Mouse (Mus musculus) liver, embryonic 14.5 days (tissue): ENCODE results near the gene Fam228b. TPM values are rescaled to one million over a fixed set of nuclear protein-coding genes. Genes with fewer than 3 reads are reported as not detected.
A peak's percentile ranks its signal among the peaks of the same experiment; 100 is the strongest.
"Not testable (repeated sequence)": the region's sequence is repeated elsewhere in the genome, so short reads cannot be mapped to it uniquely, and the experiment has no call there.

Experiments
- ATAC-seq: fragments of 200-750 bp; cut with Nextera tagmentation; 2 replicates; pipeline ENCODE4 v1.8.0; 2017; ENCODE audit warnings: moderate number of reproducible peaks, mild to moderate bottlenecking, moderate library complexity; ENCODE audit not compliant: insufficient read depth
- DNase-seq, 3 experiments: peaks; one replicate each; pipeline ENCODE4 v3.0.0-alpha.2; 2012 to 2013; ENCODE audit warnings: low read depth in 3 of 3, low spot score in 3 of 3
- H3K27ac ChIP-seq: fragments of 300-500 bp; sonication (generic); 2 replicates; pipeline ENCODE4 v1.5.1; 2014; ENCODE audit warnings: moderate library complexity, mild to moderate bottlenecking, control low read depth, inconsistent platforms
- H3K27me3 ChIP-seq: fragments of 300-500 bp; sonication (generic); 2 replicates; pipeline ENCODE4 v1.6.1; 2014; ENCODE audit warnings: mild to moderate bottlenecking, low read length, moderate library complexity; ENCODE audit not compliant: control insufficient read depth, insufficient read depth
- H3K36me3 ChIP-seq: fragments of 300-500 bp; sonication (generic); replicated peaks from 2 replicates; pipeline ENCODE4 v1.6.1; 2014; ENCODE audit warnings: low read depth; ENCODE audit not compliant: control insufficient read depth, insufficient read depth
- H3K4me1 ChIP-seq, 2 experiments: fragments of 200-500 bp in 1 of 2; fragments of 300-500 bp in 1 of 2; sonication (generic) in 1 of 2; replicated peaks; 2 replicates each; pipeline ENCODE4 v1.6.1; 2012 to 2014; ENCODE audit warnings: antibody characterized with exemption in 1 of 2, inconsistent platforms in 1 of 2, low read length in 1 of 2; ENCODE audit not compliant: control insufficient read depth in 2 of 2, insufficient read depth in 2 of 2
- H3K4me2 ChIP-seq: fragments of 300-500 bp; sonication (generic); 2 replicates; pipeline ENCODE4 v1.6.1; 2014; ENCODE audit warnings: low read depth, mild to moderate bottlenecking, control low read depth, moderate library complexity
- H3K4me3 ChIP-seq, 2 experiments: fragments of 200-500 bp in 1 of 2; fragments of 300-500 bp in 1 of 2; sonication (generic) in 1 of 2; 2 replicates each; pipeline ENCODE4 v1.5.1; 2012 to 2014; ENCODE audit warnings: low read depth in 2 of 2, low read length in 2 of 2, mild to moderate bottlenecking in 2 of 2, control low read depth in 1 of 2, inconsistent platforms in 1 of 2, moderate library complexity in 1 of 2; ENCODE audit not compliant: insufficient read depth in 1 of 2
- H3K9ac ChIP-seq: fragments of 300-500 bp; sonication (generic); replicated peaks from 2 replicates; pipeline ENCODE4 v1.6.1; 2014; ENCODE audit warnings: mild to moderate bottlenecking, control low read depth, moderate library complexity
- H3K9me3 ChIP-seq: fragments of 300-500 bp; sonication (generic); 2 replicates; pipeline ENCODE4 v1.6.1; 2016; ENCODE audit warnings: low read length, mixed read lengths; ENCODE audit not compliant: control insufficient read depth
- CTCF ChIP-seq: IDR thresholded peaks from 2 replicates; pipeline ENCODE4 v1.5.1; 2016; ENCODE audit warnings: antibody characterized with exemption, low read depth, control low read depth
- EP300 ChIP-seq: IDR thresholded peaks from 2 replicates; pipeline ENCODE4 v1.6.1; 2016; ENCODE audit warnings: antibody characterized with exemption, low read depth
- WGBS: fragments of 180-500 bp; shearing (Covaris S2); extraction: QIAGEN DNeasy Blood & Tissue Kit; methylation state at CpG from one replicate; pipeline ENCODE4 v1.1.7; 2014; ENCODE audit not compliant: insufficient replicate concordance; 5-methylcytosine and 5-hydroxymethylcytosine counted together
- polyA plus RNA-seq, 2 experiments: library from polyadenylated mRNA; depleted of rRNA in 1 of 2; stranded (reverse) in 1 of 2; unstranded in 1 of 2; fragments of >200 nt; fragmentation: Nextera tagmentation in 1 of 2; extraction: Ambion mirVana in 1 of 2; gene quantifications; 2 replicates each; pipeline versions ENCODE4 v1.2.1 to v1.2.3; 2012 to 2014

The Fam228b gene
- polyA plus RNA-seq, 2 experiments: 0.73 to 1.0 TPM

DNA sequence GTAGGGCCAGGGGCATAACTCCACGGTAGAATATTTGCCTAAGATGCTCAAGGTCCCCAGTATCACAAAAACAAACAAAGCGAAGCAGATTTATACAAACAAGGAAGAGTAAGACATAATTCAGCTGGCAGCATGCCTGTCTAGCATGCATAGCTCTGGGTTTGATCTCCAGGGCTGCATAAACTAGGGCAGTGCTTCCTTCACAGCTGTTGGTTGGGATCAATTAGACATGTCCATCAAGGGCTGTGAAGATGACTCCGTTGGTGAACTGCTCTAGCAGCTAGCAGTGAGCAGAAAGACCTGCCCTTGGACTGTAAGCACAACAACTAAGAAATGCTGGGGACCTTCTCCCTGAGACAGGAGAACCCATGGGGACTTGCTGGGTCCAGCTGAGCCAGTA, 42.6 kb upstream of the Fam228b start:
- H3K4me2 ChIP-seq: no peak overlapping the region
- peaks cover 2 to 3% of the 10 kb centered on the region in 2 experiments for H3K4me1 ChIP-seq
- H3K9me3 ChIP-seq: no peaks in the 10 kb centered on the region
- ATAC-seq (no peak), DNase-seq (no peak)
- no peak overlapping the region for H3K9ac ChIP-seq
- WGBS: 54% methylated on average over 3 of the region's 3 CpGs
- TF ChIP-seq CTCF (no peak), EP300 (no peak)
- no peak overlapping the region for H3K4me3 ChIP-seq
- no peaks in the 10 kb centered on the region for H3K27me3 ChIP-seq
- no peak overlapping the region for H3K27ac ChIP-seq
- H3K36me3 ChIP-seq: no peaks in the 10 kb centered on the region

DNA sequence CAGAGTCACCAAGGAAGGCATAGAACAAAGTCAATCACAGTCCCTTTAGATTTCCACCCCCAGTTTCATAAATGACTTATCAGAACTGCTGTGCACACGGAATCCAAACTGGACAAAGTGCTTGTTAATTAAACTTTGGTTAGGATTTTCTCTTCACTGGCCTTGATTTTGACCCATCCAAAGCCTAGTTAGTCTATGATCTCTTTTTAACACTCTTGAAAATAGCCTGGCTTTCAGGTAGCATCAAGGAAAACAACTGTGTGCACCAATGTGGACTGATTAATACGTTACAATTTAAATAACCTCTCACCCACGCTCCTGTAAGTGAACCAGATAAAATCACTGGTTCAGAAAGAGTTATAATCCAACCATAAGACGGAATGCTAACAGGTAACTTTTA, 42.0 kb upstream of the Fam228b start:
- Histone ChIP-seq H3K4me3 (no peak overlapping the region), H3K9ac (no peak overlapping the region), H3K4me1 (no peaks in the 10 kb centered on the region), H3K4me2 (no peak overlapping the region), H3K9me3 (no peaks in the 10 kb centered on the region), H3K27me3 (no peaks in the 10 kb centered on the region), H3K36me3 (no peaks in the 10 kb centered on the region), H3K27ac (no peak overlapping the region)
- ATAC-seq (no peak), DNase-seq (no peak)
- 51% methylated on average over 4 of the region's 4 CpGs for WGBS
- TF ChIP-seq CTCF: no peak
- TF ChIP-seq EP300: no peak

DNA sequence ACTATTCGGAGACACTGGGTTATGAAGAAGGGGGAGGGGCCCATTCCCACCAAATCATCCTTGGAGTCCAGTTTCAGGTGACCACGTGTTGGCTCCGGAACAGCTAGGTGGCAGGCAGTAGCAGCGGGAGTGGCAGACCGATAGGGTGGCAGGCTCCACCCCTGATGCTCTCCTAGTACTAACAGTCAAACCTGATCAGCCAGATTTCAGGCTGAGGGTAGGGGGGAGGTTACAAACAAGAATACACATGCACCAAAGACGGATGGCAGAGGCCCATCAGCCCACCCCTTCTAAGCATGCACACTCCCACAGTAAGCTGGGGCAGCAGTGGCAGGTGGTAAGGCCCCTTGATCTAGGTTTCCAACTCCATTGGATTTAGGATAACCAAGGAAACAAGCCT, 28.4 kb upstream of the Fam228b start:
- WGBS: 63% methylated on average over 6 of the region's 6 CpGs

DNA sequence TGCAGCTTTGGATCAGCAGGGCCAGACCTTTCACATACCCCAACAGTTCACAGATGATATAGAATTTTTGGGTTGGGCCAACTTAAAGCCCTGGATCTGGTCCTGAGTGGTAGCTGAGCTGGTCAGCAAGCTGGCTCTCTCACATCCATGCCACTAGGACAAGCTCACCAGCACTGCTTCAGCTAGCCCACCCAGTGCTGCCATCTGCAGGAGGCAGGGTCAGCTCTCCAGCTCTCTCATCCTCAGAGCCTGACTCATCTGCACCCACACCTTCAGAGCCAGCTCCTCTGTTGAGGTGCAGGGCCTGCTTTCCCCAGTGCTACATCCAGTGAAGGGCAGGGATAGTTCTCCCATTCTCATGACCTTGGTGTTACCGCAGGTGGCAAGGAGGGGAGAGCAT, 24.7 kb upstream of the Fam228b start:
- TF ChIP-seq EP300 (no peak), CTCF (peak; percentile 71)
- no peak overlapping the region for H3K9ac ChIP-seq
- 60% methylated on average over 1 of the region's 1 CpGs for WGBS
- DNase-seq (no peak), ATAC-seq (no peak)
- H3K9me3 ChIP-seq: no peaks in the 10 kb centered on the region
- H3K4me1 ChIP-seq: no peaks in the 10 kb centered on the region
- no peak overlapping the region for H3K27ac ChIP-seq
- H3K4me2 ChIP-seq: no peak overlapping the region
- no peaks in the 10 kb centered on the region for H3K36me3 ChIP-seq
- H3K4me3 ChIP-seq: no peak overlapping the region
- H3K27me3 ChIP-seq: no peaks in the 10 kb centered on the region

More for the DNA sequence above, 28.4 kb upstream of the Fam228b start:
- H3K9me3 ChIP-seq, H3K4me3 ChIP-seq, H3K27me3 ChIP-seq, ATAC-seq, H3K4me2 ChIP-seq, H3K9ac ChIP-seq, H3K27ac ChIP-seq, H3K36me3 ChIP-seq, H3K4me1 ChIP-seq, DNase-seq: not testable (repeated sequence)

DNA sequence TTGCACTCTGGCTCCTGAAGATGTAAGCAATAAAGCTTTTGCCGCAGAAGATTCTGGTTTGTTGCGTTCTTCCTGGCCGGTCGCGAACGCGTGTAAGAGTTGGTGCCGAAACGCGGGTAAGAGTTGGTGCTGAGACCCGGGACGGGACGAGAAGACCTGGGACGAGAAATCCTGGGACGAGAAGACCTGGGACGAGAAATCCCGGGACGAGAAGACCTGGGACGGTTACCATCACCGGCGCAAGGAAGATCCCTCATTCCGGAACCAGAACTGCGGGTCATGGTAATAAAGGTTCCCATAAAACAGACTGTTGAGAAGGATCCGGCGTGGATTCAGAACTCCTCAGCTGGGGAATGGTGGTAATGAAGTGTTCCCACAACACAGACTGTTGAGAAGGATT, 19.1 kb upstream of the Fam228b start:
- not testable (repeated sequence) for H3K9ac ChIP-seq, H3K27ac ChIP-seq, H3K4me3 ChIP-seq, H3K4me2 ChIP-seq, H3K27me3 ChIP-seq, H3K4me1 ChIP-seq, H3K36me3 ChIP-seq, ATAC-seq, DNase-seq, H3K9me3 ChIP-seq
- 85% methylated on average over 25 of the region's 25 CpGs for WGBS

DNA sequence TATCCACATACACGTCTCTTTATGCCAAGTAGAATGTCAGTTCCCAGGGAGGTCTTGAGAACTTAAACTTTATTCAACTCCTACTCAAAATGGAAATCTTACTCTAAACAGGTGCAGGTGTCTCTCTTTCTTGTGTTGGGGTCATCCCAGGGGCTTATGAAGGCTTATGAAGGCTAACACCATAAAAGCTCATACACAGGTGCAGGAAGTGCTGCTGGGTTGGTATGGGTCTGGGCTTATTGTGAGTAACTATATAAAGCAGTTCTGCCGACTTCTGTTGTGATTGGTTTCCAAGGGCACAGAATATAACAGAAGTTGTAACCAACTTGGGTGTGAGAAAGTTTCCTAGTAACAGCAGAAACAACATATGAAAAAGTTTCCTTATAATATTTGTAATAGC, 15.4 kb upstream of the Fam228b start:
- no peak for ATAC-seq
- H3K4me3 ChIP-seq: no peak overlapping the region
- no peak overlapping the region for H3K27ac ChIP-seq
- no peak overlapping the region for H3K4me2 ChIP-seq
- no peaks in the 10 kb centered on the region for H3K4me1 ChIP-seq
- H3K9ac ChIP-seq: no peak overlapping the region
- no peak for TF ChIP-seq CTCF
- TF ChIP-seq EP300: no peak
- 54% methylated on average over 2 of the region's 2 CpGs for WGBS
- no peak for DNase-seq
- H3K27me3 ChIP-seq: no peaks in the 10 kb centered on the region
- no peaks in the 10 kb centered on the region for H3K9me3 ChIP-seq
- H3K36me3 ChIP-seq: no peaks in the 10 kb centered on the region
